Mouse (Mus musculus) lung, adult 2 months (tissue): ENCODE measurements around the gene Itk.

Source experiments
- CTCF ChIP-seq: fragments of 200-500 bp; IDR thresholded peaks from 2 replicates; pipeline ENCODE4 v1.5.1; 2011; ENCODE audit warnings: mild to moderate bottlenecking, low read length, control low read depth; ENCODE audit not compliant: insufficient read depth
- POLR2A ChIP-seq: fragments of 200-500 bp; IDR thresholded peaks from 2 replicates; pipeline ENCODE4 v1.6.1; 2011; ENCODE audit warnings: low read depth, mild to moderate bottlenecking, control low read depth, low read length, borderline replicate concordance; ENCODE audit errors: extremely low read depth

DNA sequence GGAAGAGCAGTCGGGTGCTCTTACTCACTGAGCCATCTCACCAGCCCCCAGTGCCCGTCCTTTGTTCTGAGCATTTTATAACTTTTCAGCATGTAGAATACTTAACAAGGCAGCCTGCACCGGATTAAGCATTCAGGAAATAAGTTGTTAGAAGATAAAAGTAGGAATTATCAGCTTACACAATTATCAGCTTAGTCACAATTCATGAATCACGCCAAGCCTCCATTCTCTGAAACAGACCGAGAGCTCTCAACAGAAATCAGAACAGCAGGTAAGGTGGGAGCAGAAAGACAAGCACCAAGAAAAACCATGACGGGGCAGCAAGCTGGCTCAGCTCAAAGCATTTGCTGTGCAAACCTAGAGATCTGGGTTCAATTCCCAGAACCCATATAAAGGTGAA lies 89.4 kb downstream of the Itk start:
- TF ChIP-seq CTCF (no peak), POLR2A (no peak)
